Mouse (Mus musculus) forebrain, embryonic 16.5 days (tissue): ENCODE data around the gene Sh3rf3. TPM values are rescaled to one million over a fixed set of nuclear protein-coding genes. Genes with fewer than 3 reads are reported as not detected.
A peak's percentile ranks its signal among the peaks of the same experiment; 100 is the strongest.

Experiments
- ATAC-seq: fragments of 200-750 bp; cut with Nextera tagmentation; 2 replicates; pipeline ENCODE4 v1.8.0; 2017; ENCODE audit warnings: mild to moderate bottlenecking, moderate library complexity
- H3K27ac ChIP-seq: fragments of 300-500 bp; sonication (generic); 2 replicates; pipeline ENCODE4 v1.5.1; 2014; ENCODE audit warnings: low read length, control low read depth
- H3K27me3 ChIP-seq: fragments of 300-500 bp; sonication (generic); replicated peaks from 2 replicates; pipeline ENCODE4 v1.6.1; 2014; ENCODE audit warnings: low read length; ENCODE audit not compliant: control insufficient read depth, insufficient read depth
- H3K36me3 ChIP-seq: fragments of 300-500 bp; sonication (generic); 2 replicates; pipeline ENCODE4 v1.6.1; 2014; ENCODE audit not compliant: control insufficient read depth, insufficient read depth
- H3K4me1 ChIP-seq: fragments of 300-500 bp; sonication (generic); replicated peaks from 2 replicates; pipeline ENCODE4 v1.6.1; 2014; ENCODE audit warnings: low read length; ENCODE audit not compliant: control insufficient read depth, insufficient read depth
- H3K4me2 ChIP-seq: fragments of 300-500 bp; sonication (generic); 2 replicates; pipeline ENCODE4 v1.6.1; 2014; ENCODE audit warnings: mild to moderate bottlenecking, low read length, control low read depth
- H3K4me3 ChIP-seq: fragments of 300-500 bp; sonication (generic); replicated peaks from 2 replicates; pipeline ENCODE4 v1.5.1; 2014; ENCODE audit warnings: mild to moderate bottlenecking, low read length, control low read depth
- H3K9ac ChIP-seq: fragments of 300-500 bp; sonication (generic); replicated peaks from 2 replicates; pipeline ENCODE4 v1.6.1; 2014; ENCODE audit warnings: low read depth, low read length, control low read depth
- H3K9me3 ChIP-seq: fragments of 300-500 bp; sonication (generic); 2 replicates; pipeline ENCODE4 v1.6.1; 2016; ENCODE audit warnings: low read length; ENCODE audit not compliant: control insufficient read depth
- WGBS: fragments of 180-500 bp; shearing (Covaris S2); extraction: QIAGEN DNeasy Blood & Tissue Kit; methylation state at CpG from one replicate; pipeline ENCODE4 v1.1.7; 2014; 5-methylcytosine and 5-hydroxymethylcytosine counted together
- polyA plus RNA-seq: library from polyadenylated mRNA; unstranded; fragments of >200 nt; fragmentation: Nextera tagmentation; extraction: Ambion mirVana; gene quantifications from 2 replicates; pipeline ENCODE4 v1.2.1, GENCODE M21; 2015

Sh3rf3 gene
- polyA plus RNA-seq, 1 experiment from 2014 or later, result 9.2 TPM

DNA sequence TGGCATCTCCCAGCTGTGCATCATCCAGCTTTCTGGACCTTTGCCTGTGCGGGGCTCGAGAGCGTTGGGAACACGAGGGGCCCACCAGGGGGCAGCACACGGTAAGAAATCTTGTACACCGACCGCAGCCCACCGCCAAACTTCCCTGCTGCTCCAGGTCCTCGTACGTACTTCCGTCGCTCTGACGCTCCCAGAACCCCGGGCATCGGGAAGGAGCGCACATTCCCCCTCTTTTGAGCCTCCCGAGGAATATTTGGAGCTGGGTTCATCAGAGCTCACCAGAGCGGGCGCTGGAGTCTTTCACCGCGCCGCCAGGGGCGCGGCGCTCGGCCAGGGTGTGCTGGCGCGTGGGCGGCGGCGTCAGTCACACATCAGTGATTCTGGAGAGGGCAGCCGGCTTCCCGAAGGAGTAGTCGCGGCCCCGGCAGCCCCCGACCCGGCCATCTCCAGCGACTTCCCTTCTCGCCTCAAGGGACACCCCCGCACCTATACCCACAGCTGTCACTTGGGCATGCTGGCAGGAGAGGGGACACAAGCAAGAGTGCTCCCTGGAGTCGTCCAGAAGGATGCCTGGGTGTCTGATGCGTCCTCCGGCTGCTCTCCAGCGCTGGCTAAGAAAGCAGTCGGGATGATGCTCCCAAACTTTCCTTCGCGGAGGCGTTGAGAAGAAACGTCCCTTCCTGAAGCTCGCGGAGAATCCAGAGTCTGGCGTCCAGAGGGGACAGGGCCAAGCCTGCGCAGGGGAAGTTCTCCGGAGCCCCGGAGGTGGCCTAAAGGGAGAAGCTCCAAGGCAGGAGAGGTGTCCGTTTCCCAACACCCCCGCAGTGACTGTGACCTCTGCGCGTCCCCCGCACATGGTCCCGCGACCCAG is 714 bp upstream of the Sh3rf3 start:
- Histone ChIP-seq H3K36me3 (no peaks in the 10 kb centered on the region), H3K4me1 (peaks cover 26% of the 10 kb centered on the region), H3K27me3 (0 out of 2 replicates have a peak, but pooled peaks cover 2% of the 10 kb centered on the region), H3K4me3 (peak overlapping the region; percentile 83), H3K9me3 (no peaks in the 10 kb centered on the region), H3K27ac (peak overlapping the region; percentile 87), H3K9ac (peak overlapping the region; percentile 87), H3K4me2 (peak overlapping the region; percentile 80)
- WGBS, result under 1% methylated on average over 61 of the region's 63 CpGs
- ATAC-seq, result peak; percentile 86

DNA sequence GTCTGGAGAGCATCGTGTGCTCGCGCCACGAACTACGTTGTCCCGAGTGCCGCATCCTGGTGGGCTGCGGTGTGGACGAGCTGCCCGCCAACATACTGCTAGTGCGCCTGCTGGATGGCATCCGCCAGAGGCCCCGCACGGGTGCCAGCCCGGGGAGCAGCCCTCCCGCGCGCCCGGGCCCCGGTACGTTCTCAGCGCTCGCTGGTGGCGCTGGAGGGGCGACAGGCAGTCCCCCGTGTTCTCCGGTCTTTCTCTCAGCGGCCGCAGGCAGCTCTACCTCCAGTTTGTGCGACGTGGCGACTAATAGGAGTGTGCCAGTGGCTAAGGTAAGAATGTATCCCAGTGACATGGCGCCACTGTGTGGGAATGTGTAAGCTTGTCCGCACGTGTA is 637 bp downstream of the Sh3rf3 start:
- H3K36me3 ChIP-seq, result no peaks in the 10 kb centered on the region
- under 1% methylated on average over 33 of the region's 35 CpGs for WGBS
- peak; percentile 48 for ATAC-seq

DNA sequence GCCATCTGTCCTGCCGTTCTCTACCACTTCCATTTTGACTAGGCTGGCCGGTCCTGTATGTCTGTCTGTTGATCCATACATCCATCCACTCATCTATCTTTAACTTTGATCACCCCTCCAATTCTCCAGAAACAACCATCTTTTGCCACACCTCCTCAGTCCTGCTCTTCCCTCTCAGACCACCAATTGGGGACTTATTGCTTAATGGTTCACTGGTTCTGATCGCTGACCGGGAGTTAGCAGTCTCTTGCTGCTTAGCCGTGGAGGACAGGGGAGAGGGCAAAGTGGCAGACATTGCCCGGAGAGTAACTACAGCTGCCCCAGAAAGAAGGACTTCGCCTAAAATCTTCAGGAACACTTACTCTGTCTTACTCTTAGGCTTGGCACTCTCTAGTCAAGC is 1.3 kb downstream of the Sh3rf3 start:
- Histone ChIP-seq H3K4me3 (peak overlapping the region; percentile 83), H3K9ac (peak overlapping the region; percentile 87)

More for the DNA sequence above, 637 bp downstream of the Sh3rf3 start:
- peaks cover 31% of the 10 kb centered on the region for H3K4me1 ChIP-seq
- H3K27me3 ChIP-seq, result 0 out of 2 replicates have a peak, but pooled peaks cover 2% of the 10 kb centered on the region
- peak overlapping the region; percentile 83 for H3K4me3 ChIP-seq
- H3K4me2 ChIP-seq, result peak overlapping the region; percentile 80
- no peaks in the 10 kb centered on the region for H3K9me3 ChIP-seq
- H3K9ac ChIP-seq, result peak overlapping the region; percentile 87
- H3K27ac ChIP-seq, result peak overlapping the region; percentile 87

DNA sequence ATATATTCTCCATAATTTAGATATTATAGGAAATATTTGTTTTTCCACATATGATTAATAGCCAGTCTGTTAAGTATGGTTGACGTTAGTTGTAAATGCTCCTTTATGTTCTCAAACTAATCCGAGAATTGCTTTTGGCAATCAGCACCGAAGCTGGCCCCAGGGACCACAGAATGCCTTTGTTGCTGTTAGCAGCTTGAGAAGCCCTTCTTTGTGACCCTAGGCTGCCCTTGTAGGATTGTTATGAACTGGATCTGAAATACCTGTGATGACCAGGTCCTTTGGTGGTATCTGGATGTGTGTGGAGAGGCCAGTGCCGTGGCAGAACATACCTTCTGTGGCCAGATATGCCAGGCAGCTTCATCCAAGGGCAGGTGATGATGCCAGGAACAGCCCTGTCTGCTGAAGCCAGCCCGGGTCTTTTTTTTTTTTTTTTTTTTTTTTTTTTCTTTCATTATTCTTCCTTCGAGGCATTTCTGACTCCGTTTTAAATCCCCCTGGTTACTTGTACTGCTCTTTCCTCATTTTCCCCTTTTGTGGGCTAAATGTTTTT is 10.9 kb downstream of the Sh3rf3 start:
- WGBS, result 17% methylated on average over 7 of the region's 7 CpGs
- H3K4me1 ChIP-seq, result peaks cover 13% of the 10 kb centered on the region; the same call in 1 of the 2 replicates
- H3K9ac ChIP-seq, result no peak overlapping the region
- no peaks in the 10 kb centered on the region for H3K9me3 ChIP-seq
- no peaks in the 10 kb centered on the region for H3K27me3 ChIP-seq
- ATAC-seq, result no peak
- no peaks in the 10 kb centered on the region for H3K36me3 ChIP-seq
- no peak overlapping the region for H3K4me3 ChIP-seq
- no peak overlapping the region for H3K4me2 ChIP-seq
- H3K27ac ChIP-seq, result no peak overlapping the region

More for the DNA sequence above, 1.3 kb downstream of the Sh3rf3 start:
- H3K4me2 ChIP-seq, result peak overlapping the region; percentile 80
- H3K4me1 ChIP-seq, result peaks cover 31% of the 10 kb centered on the region
- H3K27me3 ChIP-seq, result 0 out of 2 replicates have a peak, but pooled peaks cover 2% of the 10 kb centered on the region
- ATAC-seq, result no peak
- no peaks in the 10 kb centered on the region for H3K36me3 ChIP-seq
- no peak overlapping the region for H3K27ac ChIP-seq
- no peaks in the 10 kb centered on the region for H3K9me3 ChIP-seq
- WGBS, result 31% methylated on average over 7 of the region's 7 CpGs

DNA sequence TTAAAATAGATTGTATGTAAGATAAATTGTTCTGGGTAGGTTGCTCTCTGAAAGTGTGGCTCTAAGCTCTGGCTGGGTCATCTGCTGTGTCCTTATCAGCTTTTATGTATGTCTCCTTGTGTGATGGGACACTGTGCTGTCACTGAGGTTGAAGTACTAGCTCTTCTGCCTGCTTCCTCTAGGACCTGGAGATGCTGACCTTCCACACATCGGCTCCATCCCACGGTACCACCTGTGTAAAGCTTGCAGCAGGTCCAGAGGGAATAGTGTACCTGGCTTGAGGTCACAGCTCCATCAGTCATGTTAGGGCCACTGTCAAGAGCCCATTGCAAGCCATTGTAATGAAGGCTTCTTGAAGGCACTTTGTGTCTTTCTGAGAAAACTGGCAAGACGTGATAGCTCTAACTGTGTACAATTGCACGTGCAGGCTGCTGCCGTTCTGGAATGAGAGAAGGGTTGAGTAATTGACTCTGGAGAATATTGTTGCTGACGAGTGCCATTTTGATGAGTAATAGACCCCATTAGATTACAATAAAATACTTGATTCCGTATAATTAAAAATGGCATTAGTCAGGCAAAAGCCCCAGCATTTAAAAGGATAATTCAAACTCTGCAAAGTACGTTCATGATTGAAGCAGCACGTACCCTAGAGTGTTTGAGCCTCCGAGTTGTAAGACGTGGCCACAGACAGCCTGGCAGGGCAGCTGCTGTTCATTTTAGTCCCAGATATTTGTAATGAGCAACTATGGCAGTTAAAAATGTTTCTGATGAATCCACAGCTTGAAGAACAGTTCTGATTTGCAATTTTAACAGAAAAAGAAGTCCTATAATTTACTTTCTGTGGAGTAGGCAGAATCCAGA is 16.3 kb downstream of the Sh3rf3 start:
- peaks cover 31% of the 10 kb centered on the region for H3K4me1 ChIP-seq
- H3K4me2 ChIP-seq, result no peak overlapping the region
- no peak overlapping the region for H3K4me3 ChIP-seq
- ATAC-seq, result peak; percentile 71
- WGBS, result 54% methylated on average over 11 of the region's 11 CpGs
- H3K27ac ChIP-seq, result peak overlapping the region; percentile 56
- H3K27me3 ChIP-seq, result no peaks in the 10 kb centered on the region
- no peaks in the 10 kb centered on the region for H3K36me3 ChIP-seq
- H3K9ac ChIP-seq, result no peak overlapping the region
- no peaks in the 10 kb centered on the region for H3K9me3 ChIP-seq

DNA sequence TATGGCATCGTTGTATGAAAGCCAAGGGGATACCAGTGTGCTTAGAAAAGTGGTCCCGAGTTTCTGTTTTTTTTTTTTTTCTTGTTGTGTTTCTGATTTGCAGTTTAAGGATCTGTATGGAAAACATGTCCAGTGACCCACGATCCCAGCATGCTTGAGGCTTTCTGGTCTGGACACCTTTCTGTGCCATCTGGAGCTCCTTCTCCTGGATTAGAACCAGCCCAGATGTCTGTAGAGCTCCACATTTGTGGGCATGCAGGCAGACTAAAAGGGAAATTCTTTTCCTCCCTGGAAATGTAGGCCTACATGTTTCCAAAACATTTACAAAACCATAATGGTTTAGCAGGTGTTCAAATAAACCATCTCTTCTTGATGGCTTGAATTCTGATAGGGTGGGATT is 20.0 kb downstream of the Sh3rf3 start:
- no peaks in the 10 kb centered on the region for H3K27me3 ChIP-seq
- ATAC-seq, result no peak
- no peak overlapping the region for H3K4me3 ChIP-seq
- peaks cover 23% of the 10 kb centered on the region for H3K4me1 ChIP-seq
- WGBS, result 77% methylated on average over 3 of the region's 3 CpGs
- no peaks in the 10 kb centered on the region for H3K36me3 ChIP-seq
- no peak overlapping the region for H3K4me2 ChIP-seq
- no peak overlapping the region for H3K27ac ChIP-seq
- H3K9ac ChIP-seq, result no peak overlapping the region
- no peaks in the 10 kb centered on the region for H3K9me3 ChIP-seq

DNA sequence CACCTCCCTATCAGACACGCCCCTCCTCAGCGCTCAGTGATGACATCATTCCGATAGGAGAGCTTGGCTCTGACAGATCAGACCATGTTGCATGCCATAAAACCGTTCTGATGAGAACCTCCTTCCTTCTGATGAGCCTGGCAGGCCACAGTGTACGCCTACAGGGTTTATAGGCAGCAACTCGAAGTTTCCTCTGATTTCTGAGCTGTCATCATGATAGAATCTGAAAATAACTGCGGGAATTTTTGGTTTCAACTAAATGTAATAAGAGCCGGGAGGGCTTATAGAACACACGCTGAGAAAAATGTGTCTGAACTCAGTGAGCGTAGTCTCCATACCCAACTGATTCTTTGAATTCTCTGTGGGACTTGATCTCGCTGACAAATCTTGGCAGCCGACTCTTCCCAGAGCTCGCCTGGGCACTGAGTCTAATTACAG is 20.6 kb downstream of the Sh3rf3 start:
- no peaks in the 10 kb centered on the region for H3K27me3 ChIP-seq
- H3K27ac ChIP-seq, result peak overlapping the region; percentile 10; the same call in 1 of the 2 replicates
- WGBS, result 44% methylated on average over 13 of the region's 13 CpGs
- H3K4me1 ChIP-seq, result peaks cover 23% of the 10 kb centered on the region
- H3K36me3 ChIP-seq, result no peaks in the 10 kb centered on the region
- no peak overlapping the region for H3K9ac ChIP-seq
- no peak overlapping the region for H3K4me3 ChIP-seq
- H3K9me3 ChIP-seq, result no peaks in the 10 kb centered on the region
- 0 out of 2 replicates have a peak overlapping the region, but pooled peaks have one; percentile 5 for H3K4me2 ChIP-seq
- ATAC-seq, result peak; percentile 57

DNA sequence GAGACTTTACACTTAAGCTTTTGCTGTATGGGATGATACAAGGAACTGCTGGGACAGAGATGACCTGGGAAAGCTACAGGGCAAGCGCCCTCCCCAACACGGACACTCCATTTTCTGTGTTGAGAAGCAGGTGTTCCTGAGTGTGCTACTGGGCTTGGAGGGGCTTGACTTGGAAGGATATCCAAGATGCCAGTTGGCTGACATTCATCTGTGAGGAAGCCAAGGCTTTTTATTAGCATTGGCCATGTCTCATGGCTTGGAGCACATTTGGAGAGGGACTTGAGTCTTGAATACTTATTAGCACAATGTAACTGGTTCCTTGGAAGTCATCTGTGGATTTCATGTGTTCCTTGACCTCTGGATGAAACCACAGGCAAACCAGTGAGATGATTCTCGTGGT is 23.2 kb downstream of the Sh3rf3 start:
- 88% methylated on average over 3 of the region's 3 CpGs for WGBS
- H3K9ac ChIP-seq, result no peak overlapping the region
- H3K4me2 ChIP-seq, result no peak overlapping the region
- no peaks in the 10 kb centered on the region for H3K27me3 ChIP-seq
- no peak overlapping the region for H3K27ac ChIP-seq
- no peaks in the 10 kb centered on the region for H3K9me3 ChIP-seq
- H3K4me3 ChIP-seq, result no peak overlapping the region
- no peaks in the 10 kb centered on the region for H3K36me3 ChIP-seq
- peaks cover 17% of the 10 kb centered on the region for H3K4me1 ChIP-seq
- no peak for ATAC-seq

DNA sequence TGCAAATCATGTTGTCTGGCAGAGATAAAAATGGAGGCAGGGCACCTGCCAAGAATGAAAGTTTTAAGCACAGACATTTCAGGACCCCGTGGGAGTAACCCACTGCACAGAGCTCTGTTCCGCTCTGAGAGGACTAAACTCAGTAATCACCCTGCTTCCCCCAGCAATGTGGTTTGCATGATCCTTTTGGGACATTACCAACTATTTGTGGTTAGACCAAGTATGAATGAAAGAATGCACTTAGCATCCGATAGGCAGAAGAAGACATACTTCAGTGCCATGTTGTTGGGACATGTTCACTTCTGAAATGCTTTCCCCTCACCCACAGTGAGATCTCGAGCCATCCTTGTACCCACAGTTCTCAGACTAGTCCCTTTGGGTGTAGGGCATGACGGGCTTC is 24.3 kb downstream of the Sh3rf3 start:
- Histone ChIP-seq H3K27ac (no peak overlapping the region), H3K4me3 (no peak overlapping the region), H3K9me3 (no peaks in the 10 kb centered on the region), H3K36me3 (no peaks in the 10 kb centered on the region), H3K9ac (no peak overlapping the region), H3K4me1 (peaks cover 17% of the 10 kb centered on the region), H3K27me3 (no peaks in the 10 kb centered on the region), H3K4me2 (no peak overlapping the region)
- ATAC-seq, result no peak
- WGBS, result 92% methylated on average over 5 of the region's 5 CpGs
